Mouse (Mus musculus): ENCODE measurements around the gene Ppp1r16b.

The Ppp1r16b gene

DNA sequence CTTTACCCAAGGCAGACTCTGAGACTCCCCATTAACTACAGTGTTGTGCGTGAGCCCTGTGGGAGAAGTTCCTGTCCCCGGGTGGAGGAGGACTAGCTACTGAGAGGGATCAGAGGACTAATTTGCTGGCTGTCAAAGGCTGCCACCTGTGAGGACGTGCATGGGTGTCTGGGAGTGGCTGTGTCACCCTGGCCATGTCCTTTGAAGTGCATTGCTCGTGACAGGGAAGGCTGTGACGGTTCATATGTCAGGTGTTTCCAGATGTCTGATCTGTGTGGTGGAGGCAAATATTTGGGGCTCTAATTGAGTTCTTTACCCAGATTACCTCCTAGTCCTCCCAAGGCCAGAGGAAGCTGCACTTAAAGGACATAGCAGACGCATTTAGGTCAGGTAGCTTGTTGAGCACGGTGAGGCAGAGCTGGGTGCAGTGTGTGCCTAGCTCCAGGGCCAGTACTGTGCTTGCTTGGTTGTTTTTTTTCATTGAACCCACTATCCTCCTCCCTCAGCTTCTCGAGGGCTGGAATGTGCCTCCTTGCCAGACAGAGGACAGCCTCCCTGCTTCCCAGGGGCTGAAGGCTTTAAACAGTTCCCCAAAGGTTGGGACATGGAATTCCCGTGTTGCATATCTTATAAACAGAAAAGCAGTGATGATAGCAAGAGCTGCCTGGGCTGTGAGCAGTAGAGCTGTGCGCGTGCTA is 106.0 kb downstream of the Ppp1r16b start:
- DNase-seq, result no peak

DNA sequence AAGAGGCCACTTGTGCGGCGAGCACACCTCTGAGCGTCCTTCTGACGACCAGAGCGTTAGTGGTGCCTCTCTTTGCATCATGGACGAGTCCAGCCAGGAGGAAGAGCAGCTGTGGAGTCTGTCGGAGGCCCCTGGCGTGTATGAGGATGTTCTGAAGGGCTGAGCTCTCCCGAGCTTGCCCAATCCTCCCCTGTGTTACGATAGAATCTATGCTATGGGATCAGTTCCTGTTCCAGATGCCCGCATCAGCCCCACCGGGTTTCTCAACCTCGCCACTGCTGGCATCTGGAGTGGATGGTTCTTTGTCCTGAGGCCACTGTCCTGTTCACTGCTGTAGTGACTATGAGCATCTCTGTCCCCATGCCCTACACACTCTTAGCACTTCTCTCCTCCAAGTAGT is 107.6 kb downstream of the Ppp1r16b start:
- DNase-seq, result no peak

DNA sequence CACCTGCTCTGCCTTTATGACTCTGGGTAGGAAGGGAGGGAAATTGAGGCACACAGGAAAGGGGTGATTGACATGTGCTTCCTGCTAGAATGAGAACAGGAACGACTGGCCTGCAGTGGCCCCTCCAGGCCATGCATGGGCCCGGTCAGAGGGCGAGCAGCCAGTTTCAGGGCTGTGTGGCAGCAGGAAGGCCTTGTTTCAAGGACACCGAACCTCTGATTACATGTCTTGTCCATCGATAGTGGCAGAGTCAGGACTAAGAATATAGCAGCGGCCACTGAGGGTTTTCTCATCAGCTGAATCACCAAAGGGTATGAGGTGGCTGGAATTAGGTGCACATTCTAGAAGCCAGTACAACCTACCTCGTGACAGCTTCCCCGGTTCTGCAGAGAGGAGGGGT is 109.7 kb downstream of the Ppp1r16b start:
- DNase-seq, result no peak

DNA sequence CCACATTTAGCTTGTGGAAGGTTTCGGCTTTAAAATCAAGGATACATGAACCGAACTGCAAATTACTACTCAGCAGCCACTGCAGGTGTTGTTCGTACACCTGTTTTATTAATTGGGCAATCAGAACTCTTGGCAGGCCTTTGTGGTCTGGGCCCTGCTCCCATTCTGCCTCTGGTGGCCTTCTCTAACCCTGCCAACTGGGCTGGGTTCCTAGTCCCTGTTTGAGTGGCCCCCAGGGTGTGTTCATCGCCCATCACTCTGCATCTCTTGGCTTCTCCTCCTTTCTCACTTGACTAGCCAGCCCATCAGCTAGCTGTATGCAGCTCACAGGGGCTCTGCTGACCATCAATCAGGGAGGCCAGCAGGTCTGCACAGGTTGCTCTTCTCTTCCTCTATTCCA is 111.5 kb downstream of the Ppp1r16b start:
- no peak for DNase-seq

GRCm38 (mm10) chr2:158777490-158777889 is 112.3 kb downstream of the Ppp1r16b start:
- no peak for DNase-seq

GRCm38 (mm10) chr2:158778349-158778748 is 113.2 kb downstream of the Ppp1r16b start:
- DNase-seq, result no peak

DNA sequence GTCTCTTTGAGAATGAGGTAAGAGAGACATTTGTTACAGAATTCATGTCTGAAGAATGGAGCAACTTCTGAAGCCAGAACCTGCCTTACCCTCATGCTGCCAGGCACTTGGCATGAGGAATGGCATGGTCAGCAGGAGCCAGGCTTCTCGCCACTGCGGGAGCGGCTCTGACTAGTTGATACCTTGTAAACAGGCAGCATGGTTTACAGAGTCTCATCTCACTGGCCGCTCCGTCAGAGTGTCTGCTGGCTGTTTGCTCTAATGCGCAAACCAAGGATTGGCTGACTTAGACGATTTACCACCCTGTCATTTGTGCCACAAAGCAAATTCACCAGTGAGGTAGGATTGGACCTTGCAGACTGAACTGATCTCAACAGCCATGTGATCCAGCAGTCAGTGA is 115.9 kb downstream of the Ppp1r16b start:
- no peak for DNase-seq

DNA sequence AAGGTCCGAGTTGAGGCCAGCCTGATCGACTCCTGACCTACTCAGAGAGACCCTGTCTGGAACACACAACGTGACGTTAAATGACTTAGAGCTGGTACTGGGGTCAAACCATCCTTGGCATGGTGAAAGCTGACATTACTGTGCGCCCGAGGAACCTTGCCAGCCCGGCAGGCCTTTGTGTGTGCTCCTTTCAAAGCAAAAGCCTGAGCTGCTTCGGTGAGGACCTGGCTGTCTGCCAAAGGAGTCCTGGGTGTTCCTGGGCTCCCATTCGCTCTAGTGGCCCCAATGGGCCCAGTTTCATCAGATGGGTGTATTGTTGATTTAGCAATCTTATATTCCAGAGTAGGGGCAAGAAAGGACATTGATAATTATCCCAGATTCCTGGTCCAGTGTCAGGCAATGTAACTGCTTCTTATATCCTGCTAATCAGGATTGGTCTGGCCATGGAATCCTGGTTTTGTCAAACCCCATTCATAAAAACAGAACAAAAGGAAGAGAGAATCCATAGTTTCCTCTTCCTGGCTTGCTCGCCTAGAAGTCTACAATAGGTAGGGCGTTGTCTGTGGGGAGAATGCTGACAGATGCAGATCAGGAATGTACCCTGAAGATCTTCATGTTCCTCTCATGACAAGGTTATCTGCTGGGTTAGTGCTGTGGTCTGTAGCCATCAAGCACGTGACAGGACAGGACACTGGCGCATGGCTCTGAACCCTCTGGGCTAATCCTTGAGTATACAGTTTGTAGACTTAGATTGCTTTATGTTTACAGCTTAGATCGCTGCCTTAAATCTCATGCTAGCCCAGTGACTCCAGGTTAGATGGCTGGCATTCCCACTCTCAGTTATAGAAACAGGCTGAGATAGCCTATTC is 122.0 kb downstream of the Ppp1r16b start:
- peak; percentile 11 for DNase-seq

GRCm38 (mm10) chr2:158794494-158795004 is 129.4 kb downstream of the Ppp1r16b start, which contains the start of gene Dhx35:
TSS of gene Dhx35 (plus strand) at chr2:158794807.
- peak; percentile 99 for DNase-seq

DNA sequence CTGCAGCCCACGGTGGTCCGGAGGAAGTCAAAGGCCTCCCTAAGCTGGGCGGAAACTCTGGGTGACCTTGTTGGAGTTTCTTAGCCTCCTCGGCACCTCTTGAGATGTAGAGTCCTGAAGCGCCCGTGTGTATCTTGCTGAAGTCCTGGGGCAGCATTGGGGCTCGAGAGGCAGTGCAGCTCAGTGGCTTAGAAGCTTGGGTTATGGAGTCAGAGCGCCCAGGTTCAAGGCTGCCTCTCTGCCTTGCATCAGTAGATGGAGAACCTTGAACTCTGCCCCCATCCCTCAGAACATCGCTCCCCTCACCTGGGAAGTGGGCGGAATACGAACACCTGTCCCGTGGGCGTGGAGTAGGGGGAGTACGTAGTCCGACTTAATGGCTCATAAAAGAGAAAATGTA is 129.8 kb downstream of the Ppp1r16b start:
- no peak for DNase-seq

- DNase-seq, result no peak
These were observed 130.7 kb downstream of the Ppp1r16b start for GRCm38 (mm10) chr2:158795875-158796274.

DNA sequence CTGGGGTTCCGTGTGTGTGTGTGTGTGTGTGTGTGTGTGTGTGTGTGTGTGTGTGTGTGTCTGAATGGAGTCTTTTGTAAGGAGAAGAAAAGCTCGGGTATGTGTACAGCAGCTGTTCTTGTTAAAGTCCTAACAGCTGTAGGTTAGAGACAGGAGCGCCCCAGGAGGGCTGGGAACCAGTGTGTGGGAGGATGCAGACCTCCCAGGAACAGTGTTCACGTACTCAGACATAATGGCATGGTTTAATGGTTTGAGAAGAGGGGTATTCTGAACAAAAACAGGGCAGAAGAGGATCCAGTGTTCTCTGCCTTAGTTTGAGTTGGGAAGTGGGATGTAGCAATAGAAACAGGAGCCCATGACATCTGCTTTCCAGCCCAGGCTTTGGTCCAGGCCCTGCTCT is 134.1 kb downstream of the Ppp1r16b start:
- DNase-seq, result peak; percentile 30

DNA sequence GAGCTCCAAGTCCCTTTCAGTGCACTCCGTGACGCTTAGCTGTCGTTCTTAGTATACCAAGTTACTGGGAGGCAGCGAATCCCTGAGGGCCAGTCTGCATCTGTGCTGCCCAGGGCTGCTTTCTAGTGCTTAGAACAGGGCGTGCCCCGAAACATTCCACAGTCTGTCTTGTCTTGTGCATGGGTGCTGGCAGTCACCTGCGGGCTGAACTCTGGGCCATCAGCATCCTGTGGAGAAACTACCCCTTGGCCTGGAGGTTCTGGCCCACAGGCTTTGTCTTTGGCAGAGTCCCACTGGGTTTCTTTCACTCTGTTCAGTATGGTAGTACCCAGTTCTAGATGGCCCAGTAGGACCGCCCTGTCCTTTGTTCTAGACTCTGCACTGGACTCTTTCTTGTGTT is 135.6 kb downstream of the Ppp1r16b start:
- DNase-seq, result no peak

GRCm38 (mm10) chr2:158803575-158803974 is 138.4 kb downstream of the Ppp1r16b start:
- DNase-seq, result no peak

DNA sequence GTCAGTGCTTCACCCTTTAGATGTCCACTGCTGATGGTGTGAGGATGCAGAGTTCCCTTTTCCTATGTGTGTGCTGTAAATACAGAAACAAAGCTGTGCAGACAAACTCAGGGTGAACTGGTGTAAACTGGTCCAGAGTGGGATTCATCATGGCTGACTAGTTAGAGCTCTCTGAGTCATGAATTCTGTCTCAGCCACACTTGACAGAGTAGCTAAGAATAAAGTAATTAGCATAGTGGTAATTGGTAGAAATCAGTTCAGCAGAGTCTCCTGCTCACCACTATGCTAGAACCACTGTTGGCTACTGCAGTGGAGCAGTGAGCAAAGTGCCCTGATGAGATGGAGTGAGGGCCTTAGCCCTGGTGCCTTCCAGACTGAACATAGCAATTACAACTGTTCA is 150.5 kb downstream of the Ppp1r16b start:
- no peak for DNase-seq

Measured in retina, postnatal 1 day (tissue).